Mouse (Mus musculus): ENCODE results near the gene Arl13b. TPM values are rescaled to one million over a fixed set of nuclear protein-coding genes. Genes with fewer than 3 reads are reported as not detected.

Arl13b gene
- polyA plus RNA-seq, 1 experiment from 2014 or later, result 19.8 TPM

- Histone ChIP-seq H3K4me1 (no peaks in the 10 kb centered on the region), H3K9me3 (no peaks in the 10 kb centered on the region), H3K4me3 (no peak overlapping the region), H3K27me3 (no peaks in the 10 kb centered on the region), H3K36me3 (peaks cover 12% of the 10 kb centered on the region), H3K4me2 (replicated peaks) (no peak overlapping the region), H3K27ac (replicated peaks) (no peak overlapping the region), H3K9ac (replicated peaks) (no peak overlapping the region)
- ATAC-seq (replicated peaks), result no peak
- WGBS, result 55% methylated on average over 8 of the region's 8 CpGs
Measured at GRCm38 (mm10) chr16:62807249-62807979, 39.4 kb downstream of the Arl13b start.

DNA sequence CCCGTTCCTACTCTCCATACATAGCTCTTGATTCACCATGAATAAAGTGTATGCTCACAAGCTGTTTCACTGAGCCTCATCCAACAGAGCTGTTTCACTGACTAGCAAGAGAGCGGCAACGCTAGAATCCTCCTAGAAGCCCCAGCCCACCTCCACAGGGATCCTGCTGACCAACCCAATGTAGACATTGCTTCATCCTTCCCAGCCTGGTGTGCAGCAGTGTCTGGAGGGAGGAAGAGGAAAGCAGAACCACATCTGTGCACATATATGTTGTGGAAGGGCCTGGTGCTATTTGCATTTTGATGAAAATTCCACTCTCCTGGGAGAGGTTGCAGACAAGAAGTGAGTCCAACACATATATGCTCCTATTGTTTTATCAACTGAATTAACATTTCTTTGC is 42.2 kb downstream of the Arl13b start:
- H3K4me3 ChIP-seq, result no peak overlapping the region
- 94% methylated on average over 3 of the region's 3 CpGs for WGBS
- no peaks in the 10 kb centered on the region for H3K4me1 ChIP-seq
- no peak for ATAC-seq (replicated peaks)
- H3K9me3 ChIP-seq, result no peaks in the 10 kb centered on the region
- H3K4me2 ChIP-seq (replicated peaks), result no peak overlapping the region
- no peaks in the 10 kb centered on the region for H3K27me3 ChIP-seq
- no peak overlapping the region for H3K9ac ChIP-seq (replicated peaks)
- no peak overlapping the region for H3K27ac ChIP-seq (replicated peaks)
- H3K36me3 ChIP-seq, result peaks cover 17% of the 10 kb centered on the region

DNA sequence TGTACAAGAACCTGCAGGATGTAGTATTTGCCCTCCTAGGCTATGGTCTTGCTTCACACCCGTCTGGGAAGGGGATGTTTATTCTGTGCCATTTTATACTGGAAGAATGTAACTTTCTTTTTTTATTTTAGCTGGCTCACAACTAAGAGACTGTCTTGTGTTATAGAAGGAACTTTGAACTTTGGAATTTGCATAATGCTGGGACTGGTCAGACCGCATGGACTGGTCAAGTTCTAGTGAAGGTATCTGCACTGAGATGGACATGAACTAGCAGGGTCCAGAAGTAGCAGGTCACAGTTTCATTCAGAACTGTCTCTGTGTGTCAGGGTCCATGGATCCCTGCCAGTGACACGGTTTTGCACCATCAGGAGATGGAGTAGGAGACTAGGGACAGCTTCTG is 47.0 kb downstream of the Arl13b start:
- no peak for ATAC-seq (replicated peaks)
- no peak overlapping the region for H3K4me3 ChIP-seq
- no peak overlapping the region for H3K9ac ChIP-seq (replicated peaks)
- H3K4me2 ChIP-seq (replicated peaks), result no peak overlapping the region
- no peaks in the 10 kb centered on the region for H3K27me3 ChIP-seq
- no peak overlapping the region for H3K27ac ChIP-seq (replicated peaks)
- 82% methylated on average over 3 of the region's 3 CpGs for WGBS
- no peaks in the 10 kb centered on the region for H3K9me3 ChIP-seq
- no peaks in the 10 kb centered on the region for H3K4me1 ChIP-seq
- peaks cover 23% of the 10 kb centered on the region for H3K36me3 ChIP-seq

DNA sequence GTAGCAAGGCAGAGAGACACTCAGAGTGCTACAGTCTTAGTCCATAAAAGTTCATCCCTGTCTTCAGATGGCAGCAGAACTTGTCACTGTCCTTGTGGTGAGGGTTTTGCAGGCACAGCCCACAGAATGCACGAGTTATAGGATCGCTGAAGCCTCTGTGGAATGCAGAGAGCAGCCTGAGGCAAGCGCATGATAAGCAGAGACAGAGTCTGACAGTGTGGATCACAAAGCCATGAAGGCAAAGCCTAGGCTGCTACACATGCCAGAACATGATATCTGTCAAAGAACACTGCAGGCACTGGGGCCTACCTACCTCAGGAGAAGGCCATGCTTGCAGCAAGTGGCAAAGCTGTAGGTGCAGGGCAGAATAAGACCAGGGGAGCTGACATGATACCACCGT is 47.4 kb downstream of the Arl13b start:
- H3K4me1 ChIP-seq, result no peaks in the 10 kb centered on the region
- ATAC-seq (replicated peaks), result no peak
- 91% methylated on average over 4 of the region's 4 CpGs for WGBS
- no peak overlapping the region for H3K27ac ChIP-seq (replicated peaks)
- H3K9ac ChIP-seq (replicated peaks), result no peak overlapping the region
- no peaks in the 10 kb centered on the region for H3K9me3 ChIP-seq
- no peak overlapping the region for H3K4me2 ChIP-seq (replicated peaks)
- peaks cover 19% of the 10 kb centered on the region for H3K36me3 ChIP-seq
- H3K27me3 ChIP-seq, result no peaks in the 10 kb centered on the region
- no peak overlapping the region for H3K4me3 ChIP-seq

GRCm38 (mm10) chr16:62798808-62799207 is 48.0 kb downstream of the Arl13b start:
- Histone ChIP-seq H3K4me3 (no peak overlapping the region), H3K9me3 (no peaks in the 10 kb centered on the region), H3K27me3 (no peaks in the 10 kb centered on the region), H3K4me2 (replicated peaks) (no peak overlapping the region), H3K4me1 (no peaks in the 10 kb centered on the region), H3K36me3 (peaks cover 14% of the 10 kb centered on the region; the same call in 1 of the 2 replicates), H3K27ac (replicated peaks) (no peak overlapping the region), H3K9ac (replicated peaks) (no peak overlapping the region)
- ATAC-seq (replicated peaks), result no peak
- 91% methylated on average over 3 of the region's 3 CpGs for WGBS

- H3K27me3 ChIP-seq, result no peaks in the 10 kb centered on the region
- H3K4me3 ChIP-seq, result no peak overlapping the region
- H3K9me3 ChIP-seq, result no peaks in the 10 kb centered on the region
- H3K27ac ChIP-seq (replicated peaks), result no peak overlapping the region
- WGBS, result 88% methylated on average over 1 of the region's 1 CpGs
- peaks cover 7% of the 10 kb centered on the region; the same call in 1 of the 2 replicates for H3K36me3 ChIP-seq
- H3K4me1 ChIP-seq, result no peaks in the 10 kb centered on the region
- ATAC-seq (replicated peaks), result no peak
- H3K9ac ChIP-seq (replicated peaks), result no peak overlapping the region
- no peak overlapping the region for H3K4me2 ChIP-seq (replicated peaks)
Measured at GRCm38 (mm10) chr16:62796608-62797007, 50.2 kb downstream of the Arl13b start.

DNA sequence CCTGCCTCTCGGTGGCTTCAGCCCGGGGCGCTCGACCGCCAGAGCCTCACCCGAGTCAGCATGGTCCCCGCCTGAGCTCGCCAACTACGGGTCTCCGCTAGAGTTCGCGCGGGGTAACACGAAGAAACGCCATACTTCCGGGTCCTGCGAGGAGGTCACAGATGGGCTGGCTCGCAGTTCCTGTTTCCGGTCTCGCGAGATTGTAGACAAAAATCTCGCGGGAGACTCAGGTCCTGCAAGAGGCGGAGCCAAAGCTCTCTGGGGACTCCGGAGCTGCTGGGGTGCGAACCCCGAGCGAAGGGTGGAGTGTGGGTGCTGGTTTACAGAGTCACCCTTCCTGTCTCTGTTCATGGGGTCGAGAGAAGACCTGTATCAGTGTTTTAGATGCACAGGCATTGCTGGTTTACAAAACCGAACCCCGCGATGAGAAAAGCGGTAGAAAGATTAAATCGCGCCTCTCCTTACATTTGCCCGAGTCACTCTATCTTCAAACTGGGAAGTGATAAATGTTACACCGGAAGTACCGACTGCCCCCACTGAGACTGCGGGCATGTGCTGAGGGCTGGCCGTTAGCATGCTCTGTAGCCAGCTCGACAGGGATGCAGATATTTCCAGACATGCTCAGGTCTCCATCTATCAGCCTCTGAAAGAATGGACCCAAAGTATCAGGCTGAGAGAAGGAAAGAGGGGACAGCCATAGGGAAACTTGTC is 60.1 kb downstream of the Arl13b start, which contains the start of gene Nsun3:
Nsun3 (minus strand) TSS at position 198 of the 711 bp plus-strand sequence.
- Histone ChIP-seq H3K36me3 (no peaks in the 10 kb centered on the region), H3K27ac (replicated peaks) (peak within 1 kb of the TSS; percentile 87), H3K9ac (replicated peaks) (peak within 1 kb of the TSS; percentile 80), H3K9me3 (no peaks in the 10 kb centered on the region), H3K4me3 (peak within 1 kb of the TSS; percentile 75), H3K4me1 (peaks cover 30% of the 10 kb centered on the region), H3K4me2 (replicated peaks) (peak within 1 kb of the TSS; percentile 67), H3K27me3 (no peaks in the 10 kb centered on the region)
- peak; percentile 95 for ATAC-seq (replicated peaks)
- 3% methylated on average over 41 of the region's 41 CpGs for WGBS

DNA sequence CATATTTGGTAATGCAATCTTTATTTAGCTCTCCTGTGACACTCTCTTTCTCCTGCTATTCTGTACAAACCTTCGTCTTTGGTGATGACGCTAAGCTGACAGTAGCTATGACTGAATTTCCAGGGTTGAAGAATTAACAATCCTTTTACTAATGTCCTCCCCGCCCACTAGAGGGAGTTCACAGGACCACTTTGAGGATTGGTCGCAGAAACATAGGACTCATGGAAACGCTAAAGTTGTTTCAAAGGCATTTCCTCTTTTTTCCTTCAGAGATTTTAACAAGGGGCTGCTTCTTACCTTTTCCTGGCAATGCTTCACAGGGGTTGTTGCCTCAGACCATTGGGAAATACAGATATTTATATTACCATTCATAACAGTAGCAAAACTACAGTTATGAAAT is 64.6 kb downstream of the Arl13b start:
- H3K36me3 ChIP-seq, result no peaks in the 10 kb centered on the region
- 67% methylated on average over 5 of the region's 5 CpGs for WGBS
- ATAC-seq (replicated peaks), result no peak
- H3K4me3 ChIP-seq, result no peak overlapping the region
- H3K4me2 ChIP-seq (replicated peaks), result no peak overlapping the region
- peaks cover 27% of the 10 kb centered on the region for H3K4me1 ChIP-seq
- no peaks in the 10 kb centered on the region for H3K9me3 ChIP-seq
- H3K27ac ChIP-seq (replicated peaks), result no peak overlapping the region
- no peaks in the 10 kb centered on the region for H3K27me3 ChIP-seq
- H3K9ac ChIP-seq (replicated peaks), result no peak overlapping the region

DNA sequence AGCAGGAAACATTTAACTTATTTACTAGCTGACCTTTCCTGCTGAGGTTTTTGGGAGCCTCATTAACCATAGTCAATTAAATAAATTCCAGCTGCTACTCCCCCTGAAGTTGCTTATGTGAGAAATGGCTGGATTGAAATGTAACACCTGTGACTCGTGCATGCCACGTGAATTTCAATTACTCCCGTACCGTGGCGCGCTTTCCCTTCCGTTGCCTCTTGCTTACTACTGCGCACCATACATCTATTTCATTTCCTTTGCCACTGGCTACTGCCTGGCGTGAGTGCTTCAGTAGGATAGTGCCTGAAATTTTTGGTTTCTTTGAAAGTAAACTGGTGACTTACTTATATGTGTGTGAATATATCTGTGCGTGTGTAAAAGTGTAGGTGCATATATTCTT is 68.6 kb downstream of the Arl13b start:
- WGBS, result 78% methylated on average over 10 of the region's 10 CpGs
- Histone ChIP-seq H3K4me3 (no peak overlapping the region), H3K9ac (replicated peaks) (no peak overlapping the region), H3K9me3 (no peaks in the 10 kb centered on the region), H3K36me3 (no peaks in the 10 kb centered on the region; the same call in 1 of the 2 replicates), H3K4me2 (replicated peaks) (no peak overlapping the region), H3K4me1 (no peaks in the 10 kb centered on the region), H3K27me3 (no peaks in the 10 kb centered on the region), H3K27ac (replicated peaks) (no peak overlapping the region)
- ATAC-seq (replicated peaks), result no peak

GRCm38 (mm10) chr16:62776034-62776433 is 70.8 kb downstream of the Arl13b start:
- Histone ChIP-seq H3K9ac (replicated peaks) (no peak overlapping the region), H3K27ac (replicated peaks) (no peak overlapping the region), H3K4me1 (no peaks in the 10 kb centered on the region), H3K27me3 (no peaks in the 10 kb centered on the region), H3K36me3 (no peaks in the 10 kb centered on the region; the same call in 1 of the 2 replicates), H3K9me3 (no peaks in the 10 kb centered on the region), H3K4me2 (replicated peaks) (no peak overlapping the region), H3K4me3 (no peak overlapping the region)
- no peak for ATAC-seq (replicated peaks)
- 91% methylated on average over 11 of the region's 11 CpGs for WGBS

DNA sequence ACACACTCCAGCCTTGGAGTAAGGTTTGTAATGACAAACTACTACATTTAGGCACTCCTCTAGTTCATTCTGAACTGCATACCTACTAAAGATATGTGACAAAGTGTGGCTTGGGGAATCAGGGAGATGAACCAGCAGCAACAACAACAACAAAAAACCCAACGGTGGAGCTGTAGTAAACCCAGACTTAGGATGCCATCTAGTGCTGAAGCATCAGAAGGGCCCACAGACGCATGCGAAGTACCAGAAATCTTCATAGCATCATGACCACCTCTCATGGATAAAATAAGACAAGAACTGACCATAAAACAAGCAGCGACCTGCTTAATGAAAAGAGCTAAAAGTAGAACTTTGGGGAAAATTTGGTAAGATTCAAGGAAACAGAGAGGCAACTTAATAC is 73.4 kb downstream of the Arl13b start:
- no peak overlapping the region for H3K27ac ChIP-seq (replicated peaks)
- H3K9ac ChIP-seq (replicated peaks), result no peak overlapping the region
- no peak for ATAC-seq (replicated peaks)
- H3K27me3 ChIP-seq, result no peaks in the 10 kb centered on the region
- peaks cover 4% of the 10 kb centered on the region; the same call in 1 of the 2 replicates for H3K36me3 ChIP-seq
- H3K4me2 ChIP-seq (replicated peaks), result no peak overlapping the region
- 90% methylated on average over 4 of the region's 4 CpGs for WGBS
- no peaks in the 10 kb centered on the region for H3K9me3 ChIP-seq
- H3K4me1 ChIP-seq, result no peaks in the 10 kb centered on the region
- H3K4me3 ChIP-seq, result no peak overlapping the region

GRCm38 (mm10) chr16:62758340-62758739 is 88.5 kb downstream of the Arl13b start:
- Histone ChIP-seq H3K36me3 (no peaks in the 10 kb centered on the region), H3K4me2 (replicated peaks) (no peak overlapping the region), H3K27me3 (no peaks in the 10 kb centered on the region), H3K4me3 (no peak overlapping the region), H3K9ac (replicated peaks) (no peak overlapping the region), H3K4me1 (no peaks in the 10 kb centered on the region), H3K9me3 (no peaks in the 10 kb centered on the region), H3K27ac (replicated peaks) (no peak overlapping the region)
- WGBS, result 100% methylated on average over 2 of the region's 2 CpGs
- no peak for ATAC-seq (replicated peaks)

Data from forebrain, embryonic 15.5 days (tissue).